Mouse (Mus musculus) urinary bladder, postnatal 14 days (tissue): ENCODE results near the gene Gm20388.

Experiments
- DNase-seq: peaks from one replicate; pipeline ENCODE4 v3.0.0; 2021; ENCODE audit warnings: low spot score

Gm20388 gene

DNA sequence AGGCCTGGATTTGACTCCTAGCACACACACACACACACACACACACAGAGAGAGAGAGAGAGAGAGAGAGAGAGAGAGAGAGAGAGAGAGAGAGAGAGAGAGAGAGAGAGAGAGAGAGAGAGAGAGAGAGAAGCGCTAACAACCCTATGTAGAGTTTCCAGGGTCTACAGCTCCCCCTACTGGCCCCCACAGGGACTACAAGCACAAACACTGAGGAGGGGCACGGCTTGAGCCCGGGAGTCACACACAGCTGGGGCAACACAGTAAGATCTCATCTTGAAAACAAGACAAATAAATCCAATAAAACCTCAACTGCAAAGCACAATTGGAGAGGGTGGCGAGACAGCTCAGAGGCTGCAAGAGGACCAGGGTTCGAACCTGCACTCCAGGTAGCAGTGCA is 1621.7 kb downstream of the Gm20388 start:
- no peak for DNase-seq

DNA sequence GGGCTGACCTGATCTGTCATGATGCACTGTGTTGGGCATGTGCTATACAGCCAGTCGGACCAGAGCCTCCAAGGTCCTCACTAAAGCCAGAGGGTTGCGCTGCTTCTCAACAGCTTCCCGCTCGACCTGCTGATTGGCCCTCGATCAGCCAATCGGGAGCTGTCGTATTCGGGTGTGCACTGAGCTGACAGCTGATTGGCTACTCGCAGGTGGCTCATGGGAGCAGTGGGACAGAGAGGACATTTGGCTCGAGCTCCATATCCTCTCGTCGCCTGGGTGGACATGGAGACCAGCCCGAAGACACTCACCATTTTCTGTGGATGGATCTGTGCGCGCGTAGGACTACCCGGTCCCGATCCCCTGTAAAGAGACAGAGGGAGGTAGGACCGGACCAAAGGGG is 1631.2 kb downstream of the Gm20388 start:
- no peak for DNase-seq

DNA sequence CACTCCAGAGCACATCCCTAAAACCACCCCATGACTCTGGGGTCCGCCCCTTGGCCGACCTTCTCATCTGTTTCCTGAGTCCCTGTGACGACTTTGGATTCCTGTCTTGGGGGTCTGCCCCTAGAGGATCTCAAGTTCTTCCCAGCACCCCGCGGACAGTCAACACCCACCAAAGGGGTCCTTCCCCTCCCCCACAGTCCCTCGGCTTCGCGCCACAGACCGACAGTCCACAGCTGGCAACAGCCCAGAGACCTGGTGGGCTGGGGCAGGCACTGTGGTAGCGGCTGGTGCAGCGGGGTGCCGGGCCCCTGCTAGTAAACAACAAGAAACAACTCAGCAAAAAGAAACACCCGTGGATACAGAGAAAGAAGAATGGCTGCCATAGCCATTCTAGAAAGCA is 1632.3 kb downstream of the Gm20388 start:
- DNase-seq = no peak

DNA sequence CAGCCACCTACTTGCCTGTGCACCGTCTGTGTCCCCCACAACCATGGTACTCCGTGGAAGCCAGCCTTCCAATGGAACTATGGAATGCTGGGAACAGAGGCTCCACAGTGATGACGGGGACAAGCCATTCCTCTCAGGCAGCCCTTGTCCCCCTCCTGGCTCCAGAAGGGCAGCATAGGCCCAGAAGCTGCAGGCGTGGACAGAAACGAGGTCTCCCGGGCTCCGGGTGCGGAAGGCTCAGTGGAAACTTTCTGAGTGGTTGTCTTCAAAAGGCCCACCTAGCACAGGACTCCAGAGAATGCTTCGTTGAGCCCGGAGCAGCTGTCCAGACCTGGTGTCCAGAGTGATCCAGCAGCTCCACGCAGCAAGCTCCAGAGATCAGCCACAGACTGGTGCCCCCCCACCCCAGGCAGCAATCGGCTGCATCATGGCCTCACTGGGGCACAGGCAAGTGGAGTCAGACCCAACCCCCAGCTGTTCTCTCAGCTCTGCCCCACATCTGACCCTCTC is 1633.7 kb downstream of the Gm20388 start, which contains the start of gene 1700018B08Rik:
Gene 1700018B08Rik (minus strand): TSS at position 45 of the 510 bp plus-strand sequence.
- DNase-seq = no peak

DNA sequence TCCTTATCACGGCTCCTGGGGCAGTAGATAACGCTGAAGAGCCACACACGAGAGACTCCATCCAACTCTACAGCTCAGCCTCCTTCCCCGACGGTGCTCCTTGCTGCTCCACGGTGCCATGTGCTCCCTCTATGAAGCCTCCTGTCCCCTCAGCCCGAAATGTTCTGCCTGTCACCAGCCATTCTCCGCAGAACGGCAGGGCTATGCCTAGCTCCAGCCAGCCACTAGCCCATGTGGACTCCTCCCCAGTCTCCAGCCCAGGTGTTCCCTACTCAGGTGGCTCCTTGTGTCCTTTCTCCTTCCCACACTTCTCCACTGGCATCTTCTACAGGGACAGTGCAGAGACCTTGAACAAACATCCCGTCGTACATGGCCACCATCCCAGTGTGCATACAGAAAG is 1634.3 kb downstream of the Gm20388 start:
- no peak for DNase-seq

DNA sequence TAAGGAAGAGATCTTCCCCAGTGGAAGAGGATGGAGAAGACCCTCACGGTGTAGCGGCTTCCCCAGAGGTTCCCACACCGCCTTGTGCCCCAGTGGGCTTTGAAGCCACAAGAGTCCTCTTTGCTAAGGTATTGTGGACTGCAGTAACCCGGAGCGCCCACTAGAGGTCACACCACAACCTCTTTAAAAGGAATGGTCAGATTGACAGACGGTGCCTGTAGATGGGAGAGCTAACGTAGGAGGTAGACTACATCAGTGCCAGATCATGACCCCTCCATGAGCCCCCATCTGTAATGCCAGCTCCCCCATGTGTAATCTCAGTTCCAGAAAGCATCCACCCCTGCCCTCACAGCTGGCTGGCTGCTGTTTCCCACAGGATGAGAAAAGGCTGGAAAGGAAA is 1636.5 kb downstream of the Gm20388 start:
- DNase-seq = peak; percentile 72

DNA sequence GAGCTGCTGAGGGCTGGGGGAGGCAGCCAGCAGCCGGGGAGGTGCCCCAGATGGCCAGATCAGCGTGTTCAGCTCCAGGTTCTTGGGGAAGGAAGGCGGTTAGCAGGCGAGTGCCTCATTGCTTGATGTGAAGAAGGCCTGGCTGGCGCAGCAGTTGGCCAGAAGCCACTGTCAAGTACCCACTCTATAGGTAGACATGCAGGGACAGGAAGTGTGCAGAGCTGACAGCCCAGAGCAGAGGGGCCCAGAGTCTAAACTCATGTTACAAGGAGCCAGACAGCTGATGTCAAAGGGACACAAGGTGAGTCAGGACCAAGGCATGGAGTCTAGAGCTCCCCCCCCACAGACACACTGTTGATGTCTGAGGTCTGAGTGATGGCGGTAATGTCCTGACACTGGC is 1639.4 kb downstream of the Gm20388 start:
- DNase-seq = no peak

DNA sequence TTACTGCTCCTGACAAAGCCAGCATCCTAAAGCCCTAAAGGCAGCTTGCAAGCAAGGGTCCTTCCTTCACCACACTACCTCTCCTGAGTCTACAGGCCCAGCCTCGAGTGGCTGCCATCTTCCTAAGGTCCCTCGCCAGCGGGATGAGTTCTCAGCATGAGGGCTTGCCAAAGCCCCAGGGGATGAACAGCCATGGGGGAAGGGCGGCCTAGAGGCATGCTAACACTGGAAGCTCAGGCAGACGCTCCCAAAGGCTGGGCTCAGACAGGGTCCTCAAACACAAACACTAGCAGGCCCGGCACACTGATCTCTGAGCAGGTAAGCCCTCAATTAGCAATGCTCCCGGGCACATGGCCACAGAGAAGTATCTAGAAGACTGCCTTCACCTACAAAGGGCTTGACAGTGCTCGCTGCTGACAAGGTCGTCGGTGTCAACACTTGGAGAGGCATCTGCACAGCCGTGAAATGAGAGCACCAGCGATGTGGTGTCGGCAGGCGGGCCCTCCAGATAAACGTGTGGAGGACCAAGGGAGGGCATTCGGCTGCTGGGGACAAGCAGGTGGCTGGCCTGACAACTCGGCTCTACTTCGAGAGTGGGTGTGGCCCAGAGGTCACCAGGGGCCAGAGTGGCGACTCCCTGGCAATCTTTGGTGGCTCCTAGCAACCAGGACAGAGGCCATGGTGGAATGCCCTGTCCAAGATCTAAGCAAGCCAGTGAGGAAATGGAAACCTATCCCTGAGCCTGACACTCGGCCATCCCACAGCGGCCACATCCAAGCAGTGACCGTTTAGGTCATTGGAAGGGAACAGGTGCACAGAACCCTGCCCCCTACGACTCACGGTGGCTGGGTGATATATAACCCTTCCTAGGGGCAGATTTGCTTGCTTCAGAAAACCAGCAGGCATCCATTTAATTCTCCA is 1640.7 kb downstream of the Gm20388 start:
- no peak for DNase-seq

DNA sequence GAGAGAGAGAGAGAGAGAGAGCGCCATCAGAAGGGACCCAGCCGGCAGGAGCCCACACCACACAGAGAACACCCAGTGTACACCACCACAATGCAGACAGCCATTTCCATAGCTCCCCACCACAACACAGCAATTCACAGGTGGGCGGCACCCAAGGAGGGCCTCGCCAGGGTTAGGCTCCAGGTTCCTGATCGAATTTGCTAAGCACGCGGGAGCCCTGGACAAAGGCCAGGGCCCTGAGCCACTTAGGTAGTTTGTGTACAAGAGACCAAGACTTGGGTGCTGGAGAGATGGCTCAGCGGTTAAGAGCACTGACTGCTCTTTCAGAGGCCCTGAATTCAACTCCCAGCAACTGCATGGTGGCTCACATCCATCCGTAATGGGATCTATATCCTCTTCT is 1641.9 kb downstream of the Gm20388 start:
- DNase-seq = no peak

DNA sequence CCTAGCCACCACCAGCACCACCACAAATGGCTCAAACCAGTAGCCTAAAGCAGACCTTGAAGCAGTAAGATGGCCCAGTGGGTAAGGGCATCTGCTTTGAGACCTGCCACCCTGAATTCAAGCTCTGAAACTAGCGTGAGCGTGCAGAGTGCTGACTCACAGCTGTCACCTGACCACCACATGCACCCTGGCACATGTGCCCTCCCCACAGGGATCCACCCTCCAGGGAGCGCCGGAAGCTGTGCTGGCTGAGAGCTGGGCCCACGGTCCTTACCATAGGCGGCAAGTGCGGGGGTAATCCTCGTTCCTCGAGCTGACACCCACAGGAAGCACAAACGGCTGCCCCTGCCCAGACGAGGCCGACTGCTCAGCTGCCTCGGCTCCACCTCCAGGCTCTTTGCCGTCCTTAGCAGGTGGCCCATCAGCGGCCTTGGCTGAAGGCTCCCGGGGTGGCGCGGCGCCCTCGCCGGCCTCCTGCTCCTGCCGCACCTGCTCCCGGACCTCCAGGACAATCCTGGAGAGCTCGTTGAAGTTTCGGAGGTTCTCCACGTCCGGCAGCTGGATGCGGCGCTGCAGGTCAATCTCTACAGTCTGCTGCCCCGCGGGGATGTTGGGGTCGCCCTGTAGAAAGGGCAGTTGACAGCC is 1643.3 kb downstream of the Gm20388 start:
- DNase-seq = no peak

DNA sequence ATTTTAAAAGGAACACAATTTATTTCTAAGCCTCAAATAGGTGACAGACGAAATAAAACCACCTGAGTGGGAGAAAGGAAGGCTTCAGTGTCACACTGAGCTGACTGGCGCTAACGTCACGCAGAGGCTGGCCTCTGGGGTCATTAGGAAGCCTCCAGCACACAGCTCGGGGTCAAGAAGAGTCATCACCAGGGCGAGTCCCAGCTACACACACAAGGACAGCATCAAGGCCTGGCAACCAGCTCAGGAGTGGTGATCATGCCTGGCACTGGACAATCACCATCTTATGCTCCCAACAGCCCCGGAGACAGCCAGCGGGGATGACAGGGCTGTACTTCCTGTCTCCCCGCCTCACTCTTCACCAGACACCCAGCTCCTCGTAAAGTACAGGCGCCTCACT is 1647.1 kb downstream of the Gm20388 start:
- DNase-seq = no peak

DNA sequence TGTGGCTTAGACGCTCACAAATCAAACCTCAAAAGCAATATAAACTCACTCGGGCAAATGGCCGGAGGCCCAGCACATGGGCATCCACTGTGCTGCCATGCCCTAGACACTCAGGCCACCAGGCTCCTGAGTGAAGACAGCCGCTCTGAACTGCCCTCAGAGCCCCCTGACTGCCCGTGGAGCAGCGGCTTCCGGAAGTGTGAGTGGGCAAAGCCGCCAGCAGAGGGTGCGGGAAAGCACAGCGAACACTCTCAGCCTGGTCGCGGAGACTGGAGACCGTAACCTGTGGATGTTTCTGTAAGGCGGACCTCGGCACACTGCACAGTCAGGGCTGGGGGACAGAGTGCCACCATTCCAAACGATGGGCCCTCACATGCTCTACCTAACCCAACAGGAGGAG is 1647.9 kb downstream of the Gm20388 start:
- DNase-seq = no peak

DNA sequence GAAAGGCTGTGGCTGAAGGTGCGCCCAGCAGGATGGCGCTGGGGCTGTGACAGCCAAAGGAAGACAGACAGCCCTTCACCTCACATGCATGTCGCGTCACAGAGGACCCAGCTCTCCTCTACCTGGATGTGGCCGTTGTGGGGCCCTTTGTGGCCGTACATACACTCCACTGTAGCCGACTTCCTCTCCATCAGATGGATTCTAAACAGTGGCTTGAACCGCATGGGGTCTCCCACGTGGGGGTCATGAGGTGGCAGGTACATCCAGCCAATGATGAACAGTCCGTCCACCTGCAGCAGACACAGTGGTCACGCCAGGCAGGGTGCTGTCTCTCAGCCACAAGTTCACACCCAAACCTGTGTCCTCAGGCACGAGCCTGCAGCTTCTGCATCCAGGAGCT is 1649.2 kb downstream of the Gm20388 start:
- DNase-seq = no peak

DNA sequence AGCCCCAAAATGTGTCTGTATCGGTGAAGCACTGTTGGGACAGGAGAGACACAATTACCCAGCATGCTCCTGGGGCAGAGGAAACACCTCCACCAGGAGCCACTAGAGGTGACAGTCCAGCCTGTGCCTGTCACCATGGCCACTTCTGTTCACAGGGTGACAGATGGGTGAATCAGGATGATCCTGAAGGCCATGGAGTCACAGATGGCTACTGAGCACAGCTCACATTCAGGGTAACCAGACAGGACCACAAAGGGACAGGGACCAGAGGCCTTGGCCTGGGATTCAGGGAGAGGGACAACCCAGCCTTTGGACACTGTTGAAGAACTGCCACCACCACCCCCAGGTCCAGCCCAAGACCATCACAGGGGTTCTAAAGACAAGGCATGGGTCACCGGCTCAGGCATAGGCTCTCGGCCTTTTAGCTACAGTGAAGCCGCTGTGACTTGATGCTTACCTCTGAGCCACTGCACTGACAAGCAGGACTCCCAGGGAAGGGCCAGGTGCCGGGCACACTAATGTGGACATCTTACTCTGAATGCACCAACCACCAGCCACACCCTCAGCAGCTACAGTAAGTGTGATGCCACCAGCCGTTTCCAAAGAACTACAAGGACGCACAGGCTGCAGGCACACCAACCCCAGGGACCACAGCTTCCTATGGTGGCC is 1649.9 kb downstream of the Gm20388 start:
- DNase-seq = no peak

DNA sequence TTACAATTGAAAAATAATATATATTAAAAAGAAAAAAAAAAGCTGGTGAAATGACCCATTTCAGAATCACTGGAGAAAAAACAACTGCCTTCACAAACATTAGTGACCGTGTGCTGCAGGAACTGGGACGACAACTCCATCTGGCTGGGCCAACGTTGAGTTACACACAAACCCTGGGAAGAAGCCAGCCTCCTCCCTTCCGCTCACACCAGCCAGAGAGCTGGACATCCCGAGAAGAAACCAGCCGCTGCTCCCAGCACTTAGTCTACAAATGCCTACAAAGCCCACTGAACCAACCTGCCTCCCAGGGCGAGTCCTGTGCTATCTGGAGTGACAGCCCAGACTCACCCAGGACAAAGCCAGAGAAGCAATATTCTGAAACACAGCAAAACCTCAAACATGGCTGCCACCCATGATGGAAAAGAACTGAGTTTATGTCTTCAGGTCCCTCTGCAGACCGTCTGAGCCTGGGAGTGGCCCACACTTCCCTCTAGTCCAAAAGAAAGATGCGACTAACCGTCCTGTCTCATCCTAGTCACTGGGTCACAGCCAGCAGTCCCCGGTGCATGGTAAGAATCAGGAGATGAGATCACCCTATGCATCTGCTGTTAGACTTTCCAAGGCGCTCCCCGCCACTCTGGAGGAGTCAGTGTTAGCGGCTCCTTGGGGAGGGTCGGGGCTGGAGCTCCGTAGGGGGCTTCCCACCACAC is 1651.2 kb downstream of the Gm20388 start:
- DNase-seq = peak; percentile 64

DNA sequence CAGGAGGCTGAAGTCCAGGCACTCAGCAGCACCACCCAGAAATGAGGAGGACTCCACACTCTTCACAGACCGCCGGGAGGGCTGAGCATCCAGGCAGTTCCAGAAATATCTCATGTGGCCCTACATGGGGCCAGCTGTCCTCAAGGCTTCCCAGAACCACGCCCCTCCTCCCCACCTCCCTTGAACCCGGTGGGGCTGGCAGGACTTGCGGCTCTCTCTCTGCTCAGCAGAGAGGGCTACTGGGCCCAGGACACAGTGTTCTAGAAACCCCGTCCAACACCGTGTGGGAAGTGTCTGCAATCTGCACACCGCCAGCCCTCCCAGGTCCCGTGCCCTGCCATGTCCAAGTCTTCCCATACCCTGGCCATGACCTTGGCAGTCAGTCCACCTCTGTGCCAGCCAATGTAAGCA is 1652.3 kb downstream of the Gm20388 start:
- peak; percentile 63 for DNase-seq

DNA sequence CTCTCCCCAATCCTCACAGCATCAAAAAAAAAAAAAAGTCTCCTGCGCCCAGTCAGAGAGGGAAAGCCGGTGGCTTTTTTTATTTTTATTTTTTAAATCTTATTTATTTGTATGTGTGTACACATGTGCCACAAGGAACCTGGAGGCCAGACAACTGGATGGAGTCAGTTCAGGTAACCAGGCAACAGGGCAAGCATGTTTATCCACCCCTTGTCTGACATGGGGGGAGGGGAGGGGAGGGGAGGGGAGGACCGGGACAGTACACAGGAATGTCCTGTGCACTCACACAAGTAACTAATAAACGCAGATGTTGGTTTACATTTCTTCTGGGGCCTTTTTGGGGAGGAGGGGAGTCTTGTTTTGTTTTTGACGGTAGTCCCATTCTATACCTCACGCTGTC is 1653.1 kb downstream of the Gm20388 start:
- no peak for DNase-seq

DNA sequence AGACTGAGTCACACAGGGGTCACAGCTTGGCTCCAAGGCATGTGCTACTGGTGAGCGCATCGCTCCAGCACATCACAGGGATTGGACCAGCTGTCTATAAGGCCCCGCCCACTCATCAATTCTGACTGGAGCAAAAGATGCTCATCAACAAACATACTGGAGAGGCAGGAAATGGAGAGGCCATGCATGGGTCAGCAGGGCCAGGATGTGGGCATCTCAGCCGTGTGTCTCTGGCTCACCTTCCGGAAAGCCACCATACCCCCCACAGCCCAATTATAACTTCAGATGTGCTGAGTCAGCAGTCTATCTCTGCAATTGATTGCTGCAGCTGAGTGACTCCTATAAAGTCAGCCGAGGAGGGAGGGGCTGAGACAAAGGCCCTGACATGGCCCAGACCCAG is 1657.7 kb downstream of the Gm20388 start:
- no peak for DNase-seq

DNA sequence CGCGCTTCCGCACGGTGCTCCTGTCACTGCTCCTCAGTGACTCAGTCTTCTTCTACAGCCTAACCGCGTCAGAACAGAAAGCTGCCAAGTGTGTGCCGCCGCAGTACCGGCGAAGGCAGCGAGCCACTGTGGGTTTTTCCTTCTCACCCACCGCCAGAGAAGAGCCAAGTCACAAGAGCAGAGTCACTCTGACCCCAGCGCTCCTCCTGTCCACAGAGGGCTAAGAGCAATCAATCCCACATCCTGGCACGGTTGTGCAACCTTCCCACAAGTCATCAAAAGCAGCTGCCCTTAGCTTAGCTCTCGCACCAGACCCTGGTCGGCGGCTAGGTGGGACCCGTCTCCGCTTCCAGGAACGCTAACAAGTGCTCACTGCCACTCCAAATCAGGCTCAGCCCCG is 1659.7 kb downstream of the Gm20388 start:
- no peak for DNase-seq

DNA sequence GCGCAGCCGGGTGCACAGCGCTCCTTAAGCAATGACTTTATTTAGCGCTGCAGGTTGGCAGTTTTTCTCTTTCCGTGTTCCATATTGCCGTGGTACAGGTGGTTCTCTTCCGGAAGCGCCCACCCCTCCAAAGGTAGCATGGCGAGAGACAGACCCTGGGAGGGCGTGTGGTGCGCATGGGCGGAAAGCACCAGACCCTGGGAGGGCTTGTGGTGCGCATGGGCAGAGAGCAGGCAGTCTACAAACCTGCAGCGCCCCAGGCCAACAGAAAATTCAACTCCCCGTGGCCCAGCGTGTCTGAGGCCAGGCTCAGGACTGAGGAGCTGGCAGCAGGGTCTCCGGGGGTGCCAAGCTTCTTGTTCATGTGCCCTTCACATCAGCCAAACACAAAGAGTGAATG is 1660.2 kb downstream of the Gm20388 start:
- no peak for DNase-seq

DNA sequence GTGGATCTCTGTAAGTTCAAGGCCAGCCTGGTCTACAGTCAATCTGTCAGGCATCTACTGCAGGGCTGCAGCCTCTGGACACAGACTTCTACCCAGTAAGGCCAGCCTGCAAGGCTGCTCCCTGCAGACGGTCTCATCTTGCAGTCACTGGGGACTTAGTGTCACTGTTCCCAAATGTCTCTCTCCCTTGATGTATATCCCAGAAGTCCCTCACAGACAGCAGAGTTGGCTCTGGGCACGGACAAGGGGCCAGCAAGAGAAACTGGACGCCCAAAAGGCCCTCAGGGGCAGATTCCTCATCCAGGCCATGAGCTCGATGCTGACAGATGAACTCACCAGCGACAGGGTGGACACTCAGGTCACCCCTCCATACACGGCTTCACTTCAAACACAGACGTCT is 1661.5 kb downstream of the Gm20388 start:
- DNase-seq = no peak

DNA sequence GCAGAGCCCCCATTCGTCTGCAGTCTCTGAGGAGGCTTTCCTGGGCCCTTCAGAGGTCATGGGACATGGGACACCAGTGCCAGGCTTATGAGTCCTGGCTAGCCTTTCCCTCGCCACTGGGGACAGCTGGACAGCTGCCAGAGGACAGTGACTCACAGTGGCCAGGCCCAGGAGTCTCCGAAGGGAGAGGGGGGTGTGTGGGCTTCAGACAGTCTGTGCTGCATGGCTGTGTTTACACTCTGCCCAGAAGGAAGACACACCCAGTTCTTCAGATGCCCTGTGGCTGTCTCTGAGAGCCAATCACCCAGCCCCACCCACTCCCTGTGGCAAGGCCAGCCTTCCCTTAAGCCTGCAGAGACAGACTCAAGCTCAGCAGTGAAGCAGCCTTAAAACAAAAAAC is 1662.6 kb downstream of the Gm20388 start:
- DNase-seq = peak; percentile 83
